ENCODE assay signal across 33 mouse cellular contexts in genomic region chr17:65365535-65366254, GRCm38 (mm10).
DNase-seq lines count a peak whose midpoint lies in the region; ATAC-seq lines count a peak whose summit lies in the region.
"Had no signal": no experiment of that assay in that cellular context is flagged by ENCODE, and none has a peak within 500 bp of the region (broad histone marks: within the 10 kb centered on the region; RNA-seq: fewer than 3 reads in every experiment).

No protein-coding gene starts in this region.

- intact Hi-C loops in left cerebral cortex, postnatal 4 days (cut with DNase I) = no loop called here

- H3K9me3 ChIP-seq in embryonic facial prominence, embryonic 14.5 days (ENCODE audit: control insufficient read depth, low read length) = peaks cover 4% of the 10 kb centered on the region; the same call in 1 of the 2 replicates
- H3K9me3 ChIP-seq in embryonic facial prominence, embryonic 10.5 days = no peaks in the 10 kb centered on the region
- H3K9me3 ChIP-seq in hindbrain, embryonic 13.5 days = no peaks in the 10 kb centered on the region; the same call in 1 of the 2 replicates
- H3K9me3 ChIP-seq: embryonic facial prominence, embryonic 12.5 days; kidney, embryonic 15.5 days; limb, embryonic 10.5 days; limb, embryonic 15.5 days; midbrain, embryonic 12.5 days had no signal

- WGBS in embryonic facial prominence, embryonic 14.5 days = 51% methylated on average over 3 of the region's 3 CpGs
- WGBS in embryonic facial prominence, embryonic 10.5 days = 73% methylated on average over 3 of the region's 3 CpGs
- 40% methylated on average over 3 of the region's 3 CpGs for WGBS in hindbrain, embryonic 13.5 days

- peak; percentile 10 for DNase-seq in embryonic facial prominence, embryonic 14.5 days (ENCODE audit: low spot score)
- no peak for DNase-seq in embryonic facial prominence, embryonic 10.5 days (ENCODE audit: low spot score)
- DNase-seq in left cerebral cortex, postnatal 4 days = peak; percentile 4
- no peak for DNase-seq in left cerebral cortex, adult 18-20 months (ENCODE audit: low spot score in 2 of 2)
- DNase-seq in Muller cell, postnatal 12 days (ENCODE audit: inconsistent ontology term) = peak; percentile 69
- DNase-seq in right cerebral cortex, postnatal 4 days = no peak
- DNase-seq in frontal cortex, postnatal 14 days (ENCODE audit: low spot score in 2 of 2) = no peak
- DNase-seq: adrenal gland, postnatal 25 days; cerebellum, adult 8-10 months; cerebellum, postnatal 36 days; gastrocnemius, postnatal 25 days; heart, adult 18-20 months; heart, postnatal 4 days; kidney, adult 18-20 months; kidney, postnatal 4 days; liver, embryonic 13.5 days; lung, adult 18-20 months; lung, postnatal 4 days; right cerebral cortex, adult 18-20 months; thymus, adult 2 months; thymus, postnatal 36 days had no signal

- H3K27me3 ChIP-seq in embryonic facial prominence, embryonic 14.5 days (replicated peaks; ENCODE audit: control insufficient read depth, insufficient read depth, low read length) = no peaks in the 10 kb centered on the region
- H3K27me3 ChIP-seq in embryonic facial prominence, embryonic 10.5 days (replicated peaks; ENCODE audit: low read depth, poor library complexity, severe bottlenecking) = no peaks in the 10 kb centered on the region
- no peaks in the 10 kb centered on the region for H3K27me3 ChIP-seq in hindbrain, embryonic 13.5 days
- H3K27me3 ChIP-seq: embryonic facial prominence, embryonic 12.5 days; kidney, embryonic 15.5 days; limb, embryonic 15.5 days; liver, embryonic 13.5 days; megakaryocyte, embryonic 14.5 days; midbrain, embryonic 12.5 days; Patski had no signal

- H3K4me3 ChIP-seq in embryonic facial prominence, embryonic 14.5 days (ENCODE audit: low read depth, low read length) = no peak overlapping the region
- H3K4me3 ChIP-seq in embryonic facial prominence, embryonic 10.5 days = no peak overlapping the region
- H3K4me3 ChIP-seq in hindbrain, embryonic 13.5 days = no peak overlapping the region
- H3K4me3 ChIP-seq: embryonic facial prominence, embryonic 12.5 days; forebrain, embryonic 10.5 days; kidney, embryonic 15.5 days; limb, embryonic 10.5 days; limb, embryonic 15.5 days; liver, embryonic 13.5 days; megakaryocyte, embryonic 14.5 days; midbrain, embryonic 12.5 days had no signal

- no peak overlapping the region for H3K9ac ChIP-seq in embryonic facial prominence, embryonic 14.5 days (ENCODE audit: low read depth, low read length)
- H3K9ac ChIP-seq in hindbrain, embryonic 13.5 days = no peak overlapping the region
- H3K9ac ChIP-seq: embryonic facial prominence, embryonic 12.5 days; kidney, embryonic 15.5 days; limb, embryonic 15.5 days; liver, embryonic 13.5 days; midbrain, embryonic 12.5 days had no signal

- no peak for ATAC-seq in embryonic facial prominence, embryonic 14.5 days (ENCODE audit: low read depth)
- ATAC-seq in hindbrain, embryonic 13.5 days (ENCODE audit: low FRiP score) = peak; percentile 71
- ATAC-seq: lung, postnatal 0 days; Patski had no signal

- H3K4me2 ChIP-seq in embryonic facial prominence, embryonic 14.5 days (ENCODE audit: low read depth, low read length) = no peak overlapping the region
- no peak overlapping the region for H3K4me2 ChIP-seq in hindbrain, embryonic 13.5 days
- H3K4me2 ChIP-seq: embryonic facial prominence, embryonic 12.5 days; heart, embryonic 11.5 days; kidney, embryonic 15.5 days; limb, embryonic 15.5 days; liver, embryonic 13.5 days; midbrain, embryonic 12.5 days had no signal

- H3K4me1 ChIP-seq in embryonic facial prominence, embryonic 14.5 days (ENCODE audit: control insufficient read depth, insufficient read depth, low read length) = no peaks in the 10 kb centered on the region
- no peaks in the 10 kb centered on the region for H3K4me1 ChIP-seq in embryonic facial prominence, embryonic 10.5 days
- no peaks in the 10 kb centered on the region for H3K4me1 ChIP-seq in hindbrain, embryonic 13.5 days (replicated peaks)
- H3K4me1 ChIP-seq: embryonic facial prominence, embryonic 12.5 days; forebrain, embryonic 10.5 days; kidney, embryonic 15.5 days; limb, embryonic 10.5 days; limb, embryonic 15.5 days; liver, embryonic 13.5 days; megakaryocyte, embryonic 14.5 days; midbrain, embryonic 12.5 days had no signal

- no peak overlapping the region for H3K27ac ChIP-seq in embryonic facial prominence, embryonic 14.5 days (replicated peaks; ENCODE audit: low read depth, low read length)
- H3K27ac ChIP-seq in embryonic facial prominence, embryonic 10.5 days (replicated peaks) = no peak overlapping the region
- peak overlapping the region; percentile 10; the same call in 1 of the 2 replicates for H3K27ac ChIP-seq in hindbrain, embryonic 13.5 days
- H3K27ac ChIP-seq: embryonic facial prominence, embryonic 12.5 days; forebrain, embryonic 10.5 days; kidney, embryonic 15.5 days; limb, embryonic 10.5 days; limb, embryonic 15.5 days; liver, embryonic 13.5 days; midbrain, embryonic 12.5 days had no signal

- no peaks in the 10 kb centered on the region for H3K36me3 ChIP-seq in embryonic facial prominence, embryonic 14.5 days (ENCODE audit: control insufficient read depth, insufficient read depth, low read length)
- H3K36me3 ChIP-seq in embryonic facial prominence, embryonic 10.5 days (replicated peaks) = no peaks in the 10 kb centered on the region
- no peaks in the 10 kb centered on the region for H3K36me3 ChIP-seq in hindbrain, embryonic 13.5 days
- H3K36me3 ChIP-seq: embryonic facial prominence, embryonic 12.5 days; forebrain, embryonic 10.5 days; G1E; kidney, embryonic 15.5 days; limb, embryonic 10.5 days; limb, embryonic 15.5 days; liver, embryonic 13.5 days; midbrain, embryonic 12.5 days had no signal

Comparison
In these comparisons a context has a peak if more than half of its experiments do, and no peak if none do; other contexts are left out.
1. DNase-seq: peak in embryonic facial prominence, embryonic 14.5 days (single experiment), left cerebral cortex, postnatal 4 days (single experiment) and Muller cell, postnatal 12 days (single experiment); none in embryonic facial prominence, embryonic 10.5 days (single experiment), left cerebral cortex, adult 18-20 months (0 of 2), right cerebral cortex, postnatal 4 days (single experiment) and frontal cortex, postnatal 14 days (0 of 2).